Mouse (Mus musculus): ENCODE measurements around the gene Olfr1277.

Gene Olfr1277

GRCm38 (mm10) chr2:111274006-111274405 is at the start of gene Olfr1277:
Gene Olfr1277, minus strand, starts transcription at chr2:111274106.
- no peak for DNase-seq

- DNase-seq: no peak
Observed at GRCm38 (mm10) chr2:111313717-111314116, 39.8 kb upstream of the Olfr1277 start, which contains the start of gene Olfr1280. Gene Olfr1280, plus strand, starts transcription at chr2:111314017.

GRCm38 (mm10) chr2:111300374-111300773 is 26.5 kb upstream of the Olfr1277 start, which contains the start of gene Olfr1279:
Gene Olfr1279, plus strand, starts transcription at chr2:111300635.
- DNase-seq: no peak

- DNase-seq: no peak
Observed at GRCm38 (mm10) chr2:111298541-111298940, 24.6 kb upstream of the Olfr1277 start.

- no peak for DNase-seq
Observed at GRCm38 (mm10) chr2:111289836-111290235, 15.9 kb upstream of the Olfr1277 start, which contains the start of gene Olfr1278. Gene Olfr1278, plus strand, starts transcription at chr2:111290136.

- no peak for DNase-seq
Observed at GRCm38 (mm10) chr2:111254216-111254615, 19.7 kb downstream of the Olfr1277 start, which contains the start of gene Olfr1276. Gene Olfr1276, plus strand, starts transcription at chr2:111254516.

- DNase-seq: no peak
Observed at GRCm38 (mm10) chr2:111235186-111235585, 38.7 kb downstream of the Olfr1277 start, which contains the start of gene Olfr1275. Gene Olfr1275, minus strand, starts transcription at chr2:111235286.

- no peak for DNase-seq
Observed at GRCm38 (mm10) chr2:111229502-111229901, 44.4 kb downstream of the Olfr1277 start, which contains the start of gene 4930430A15Rik. Gene 4930430A15Rik, minus strand, starts transcription at chr2:111229602.

All from thymus, postnatal 36 days (tissue).